Mouse (Mus musculus) kidney, postnatal 36 days (tissue): ENCODE measurements at regions not wholly inside any gene's neighbourhood (a gene's known extent, or its start where the extent isn't known, plus 50 kb on each side); places are given as distances from the start of the nearest gene placed in this dataset.
A peak's percentile ranks its signal among the peaks of the same experiment; 100 is the strongest.
"Not testable (repeated sequence)": the region's sequence is repeated elsewhere in the genome, so short reads cannot be mapped to it uniquely, and the experiment has no call there.

Experiments
- DNase-seq, 2 experiments: peaks; one replicate each; pipeline ENCODE4 v3.0.0; 2021 to 2022; ENCODE audit warnings: mixed read lengths in 2 of 2

DNA sequence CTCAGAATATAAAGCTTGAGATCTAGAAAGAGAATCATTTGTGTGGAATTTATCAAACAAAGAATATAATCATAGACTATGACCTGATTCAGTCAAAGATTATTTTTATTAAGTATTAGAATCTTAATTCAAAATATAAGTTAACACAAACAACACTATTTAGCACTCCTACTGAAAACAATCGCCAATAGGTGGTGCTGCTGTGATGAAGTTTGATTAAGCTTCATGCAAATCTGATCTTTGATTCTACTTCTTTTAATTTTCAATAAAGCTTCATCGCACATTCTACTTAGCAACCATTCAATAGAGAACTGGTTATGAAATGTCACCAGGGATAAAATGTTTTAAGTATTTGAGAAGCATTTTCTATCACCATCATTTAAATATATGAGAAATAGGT lies 1509.9 kb upstream of the Pcdh7 start:
- DNase-seq = peak in 1 of 2 experiments; percentile 5

DNA sequence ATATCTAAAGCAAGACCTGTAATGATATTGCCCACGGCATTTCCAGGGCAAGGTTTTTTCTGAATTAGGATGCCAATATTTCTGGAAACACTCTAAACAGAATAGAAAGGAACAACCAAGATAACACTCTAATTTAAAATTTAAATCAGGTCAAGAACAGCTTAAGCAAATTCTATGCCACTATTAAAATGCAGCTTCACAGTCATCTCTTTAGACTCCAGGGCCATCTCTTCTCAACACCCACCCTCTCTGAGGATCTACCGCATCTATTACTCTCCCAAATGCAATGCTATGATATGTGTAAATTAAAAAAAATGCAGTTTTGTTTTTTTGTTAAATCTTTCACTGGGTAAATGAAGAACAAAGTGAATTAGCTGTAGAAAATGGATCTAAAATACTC lies 1501.9 kb upstream of the Pcdh7 start:
- no peak for DNase-seq

DNA sequence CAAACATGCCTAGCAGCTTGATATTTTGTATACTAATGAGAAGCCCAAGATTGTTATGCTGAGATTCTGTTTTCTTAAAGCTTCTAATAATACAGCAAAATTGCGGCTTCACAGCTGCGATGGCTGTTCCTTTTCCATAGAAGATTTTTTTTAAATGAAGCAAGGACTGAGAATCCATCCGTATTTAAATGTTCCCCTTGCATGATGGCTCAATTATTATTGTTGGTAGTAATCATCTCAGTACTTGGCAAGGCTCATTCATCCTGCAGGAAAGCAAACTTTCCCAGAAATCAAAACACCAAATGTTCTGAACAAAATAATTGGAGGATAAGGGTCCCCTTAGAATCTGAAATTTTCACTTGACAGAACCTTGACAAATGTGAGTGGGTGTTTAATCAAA lies 1451.6 kb upstream of the Pcdh7 start:
- DNase-seq = no peak

GRCm38 (mm10) chr5:56291666-56292065 lies 1426.1 kb upstream of the Pcdh7 start:
- not testable (repeated sequence) for DNase-seq
